Mouse (Mus musculus) forebrain, postnatal 0 days (tissue): ENCODE measurements around the gene Cyp4a10. TPM values are rescaled to one million over a fixed set of nuclear protein-coding genes. Genes with fewer than 3 reads are reported as not detected.
"Not testable (repeated sequence)": the region's sequence is repeated elsewhere in the genome, so short reads cannot be mapped to it uniquely, and the experiment has no call there.

Source experiments
- ATAC-seq: fragments of 200-750 bp; cut with Nextera tagmentation; 2 replicates; pipeline ENCODE4 v1.8.0; 2017; ENCODE audit warnings: mild to moderate bottlenecking, moderate library complexity
- DNase-seq: peaks from one replicate; pipeline ENCODE4 v3.0.0-alpha.2; 2015
- H3K27ac ChIP-seq: fragments of 300-500 bp; sonication (generic); 2 replicates; pipeline ENCODE4 v1.5.1; 2014; ENCODE audit warnings: low read depth, mild to moderate bottlenecking, antibody characterized with exemption, low read length, moderate library complexity, mixed read lengths
- H3K27me3 ChIP-seq: fragments of 300-500 bp; sonication (generic); 2 replicates; pipeline ENCODE4 v1.6.1; 2014; ENCODE audit warnings: mild to moderate bottlenecking, low read length, mixed read lengths; ENCODE audit not compliant: insufficient read depth
- H3K36me3 ChIP-seq: fragments of 300-500 bp; sonication (generic); 2 replicates; pipeline ENCODE4 v1.6.1; 2014; ENCODE audit warnings: mild to moderate bottlenecking, moderate library complexity; ENCODE audit not compliant: insufficient read depth
- H3K4me1 ChIP-seq: fragments of 300-500 bp; sonication (generic); 2 replicates; pipeline ENCODE4 v1.6.1; 2014; ENCODE audit warnings: antibody characterized with exemption; ENCODE audit not compliant: insufficient read depth
- H3K4me2 ChIP-seq: fragments of 300-500 bp; sonication (generic); 2 replicates; pipeline ENCODE4 v1.6.1; 2014; ENCODE audit warnings: low read depth, mild to moderate bottlenecking, moderate library complexity
- H3K4me3 ChIP-seq: fragments of 300-500 bp; sonication (generic); 2 replicates; pipeline ENCODE4 v1.5.1; 2014; ENCODE audit warnings: low read depth, low read length, mixed read lengths
- H3K9ac ChIP-seq: fragments of 300-500 bp; sonication (generic); 2 replicates; pipeline ENCODE4 v1.6.1; 2014; ENCODE audit warnings: mild to moderate bottlenecking
- H3K9me3 ChIP-seq: fragments of 300-500 bp; sonication (generic); 2 replicates; pipeline ENCODE4 v1.6.1; 2016; ENCODE audit warnings: low read length
- CTCF ChIP-seq: sonication (generic); IDR thresholded peaks from 2 replicates; pipeline ENCODE4 v1.5.1; 2016; ENCODE audit warnings: antibody characterized with exemption, control low read depth, low read depth
- WGBS: fragments of 180-500 bp; shearing (Covaris S2); extraction: QIAGEN DNeasy Blood & Tissue Kit; methylation state at CpG from one replicate; pipeline ENCODE4 v1.1.7; 2014; 5-methylcytosine and 5-hydroxymethylcytosine counted together
- polyA plus RNA-seq: library from polyadenylated mRNA; unstranded; fragments of >200 nt; fragmentation: Nextera tagmentation; extraction: Ambion mirVana; gene quantifications from 2 replicates; pipeline ENCODE4 v1.2.1, GENCODE M21; 2015
- total RNA-seq: library from RNA; depleted of rRNA; stranded (reverse); fragments of >200 nt; gene quantifications from 2 replicates; pipeline ENCODE4 v1.2.3, GENCODE M21; 2014; rRNA removed

Gene Cyp4a10
- not detected in 2 replicates for total RNA-seq
- not detected in 2 replicates for polyA plus RNA-seq

DNA sequence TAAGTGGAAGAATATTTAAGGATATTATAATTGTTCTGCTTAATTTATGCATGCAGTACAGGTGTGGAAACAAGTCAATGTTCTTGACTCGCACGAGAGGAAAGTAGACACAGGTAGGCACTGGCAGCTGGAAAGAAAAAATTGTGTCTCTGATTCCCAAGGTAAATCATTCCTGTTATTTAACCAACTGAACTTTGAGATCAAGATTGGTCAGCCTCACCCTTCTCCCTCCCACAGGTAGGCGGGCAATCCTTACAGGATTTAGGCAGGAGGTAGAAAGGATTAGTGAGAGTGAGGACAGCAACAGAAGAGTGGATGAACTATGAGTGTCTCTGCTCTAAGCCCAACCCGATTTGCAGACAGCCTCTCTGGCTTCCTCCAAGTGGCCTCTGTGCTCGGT, at the start of gene Cyp4a10:
TSS of gene Cyp4a10 (plus strand) at position 265 of the 400 bp plus-strand sequence.
- not testable (repeated sequence) for DNase-seq, H3K9ac ChIP-seq, H3K4me3 ChIP-seq, H3K27ac ChIP-seq, H3K4me2 ChIP-seq, H3K4me1 ChIP-seq, H3K36me3 ChIP-seq, ATAC-seq, H3K9me3 ChIP-seq, H3K27me3 ChIP-seq
- WGBS: 92% methylated on average over 5 of the region's 5 CpGs

DNA sequence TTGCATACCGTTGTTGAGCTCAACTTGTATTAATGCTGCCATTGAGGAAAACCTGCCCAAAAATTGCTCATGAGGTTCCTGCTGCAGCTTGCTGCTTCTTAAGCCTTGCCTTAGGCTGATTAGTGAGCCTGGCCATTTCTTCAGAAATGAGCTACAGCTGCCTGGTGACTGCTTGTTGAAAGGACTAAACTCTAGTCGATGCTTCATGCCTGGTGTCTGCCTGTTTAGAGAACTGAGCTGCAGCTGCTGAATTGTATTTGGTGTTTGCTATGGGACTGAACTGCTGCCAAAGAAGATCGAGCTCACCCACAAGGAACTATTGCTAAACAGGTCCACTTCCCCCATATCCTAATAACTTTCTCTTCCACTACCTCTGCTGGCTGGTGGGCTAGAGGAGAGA, 44.5 kb upstream of the Cyp4a10 start:
- not testable (repeated sequence) for DNase-seq, H3K9me3 ChIP-seq, H3K4me1 ChIP-seq, H3K36me3 ChIP-seq, ATAC-seq, H3K27me3 ChIP-seq, H3K27ac ChIP-seq, H3K4me2 ChIP-seq, H3K9ac ChIP-seq, H3K4me3 ChIP-seq
- WGBS: 79% methylated on average over 3 of the region's 3 CpGs

DNA sequence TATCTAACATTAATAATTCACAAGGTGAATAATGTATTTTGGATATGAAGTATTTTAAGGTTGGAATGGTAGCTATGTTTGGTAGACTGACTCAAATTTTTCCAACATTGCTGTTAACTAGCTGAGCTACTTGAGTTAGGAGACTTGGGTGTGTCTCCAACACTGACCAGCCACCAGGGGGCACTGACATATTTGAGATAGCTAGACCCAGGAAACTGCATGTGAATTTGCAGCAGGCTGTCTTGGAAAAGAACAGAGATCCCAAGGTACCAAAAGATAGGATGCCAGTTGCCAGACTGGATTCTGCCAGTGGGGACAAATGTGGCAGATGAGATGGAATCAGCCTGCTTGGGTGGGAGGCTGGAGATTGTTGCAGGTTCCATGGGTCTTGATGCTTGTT, 42.0 kb upstream of the Cyp4a10 start:
- H3K36me3 ChIP-seq, H3K27me3 ChIP-seq, ATAC-seq, H3K27ac ChIP-seq, DNase-seq, H3K4me3 ChIP-seq, H3K9me3 ChIP-seq, H3K4me1 ChIP-seq, H3K4me2 ChIP-seq, H3K9ac ChIP-seq: not testable (repeated sequence)
- peak; percentile 10; the same call in 1 of the 2 replicates for TF ChIP-seq CTCF

DNA sequence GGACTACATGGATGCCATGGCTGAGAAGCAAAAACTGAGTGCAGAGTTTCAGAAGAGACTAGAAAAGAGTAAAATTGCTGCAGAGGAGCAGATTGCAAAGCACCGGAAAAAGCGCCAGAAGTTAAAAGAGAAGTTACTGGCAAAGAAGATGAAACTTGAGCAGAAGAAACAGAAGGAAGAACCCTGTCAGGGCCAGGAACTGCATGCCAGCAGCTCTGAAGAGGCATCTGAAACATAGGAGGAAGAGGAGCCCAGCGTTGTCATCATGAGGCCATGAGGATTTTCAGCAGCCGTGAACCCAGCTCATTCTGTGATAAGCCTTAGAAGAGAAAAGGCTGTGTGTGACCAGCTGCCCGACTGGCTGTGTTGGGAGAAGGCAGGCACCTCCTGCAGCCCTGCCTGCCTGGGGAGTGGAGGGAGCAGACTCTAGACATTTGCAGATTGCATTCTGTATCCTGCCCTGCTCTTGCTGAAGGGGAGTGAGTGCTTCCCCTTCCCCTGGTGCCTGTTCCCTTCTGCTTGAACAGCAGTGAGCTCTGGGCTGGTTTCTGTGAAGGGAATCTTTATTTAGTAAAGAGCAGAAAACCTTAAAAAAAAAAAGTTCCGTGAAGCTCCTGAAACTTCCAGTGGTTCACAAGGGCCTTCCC, 36.9 kb upstream of the Cyp4a10 start:
- Histone ChIP-seq H3K9ac (no peak overlapping the region), H3K27me3 (no peaks in the 10 kb centered on the region), H3K9me3 (no peaks in the 10 kb centered on the region), H3K36me3 (no peaks in the 10 kb centered on the region), H3K4me3 (no peak overlapping the region), H3K4me1 (no peaks in the 10 kb centered on the region), H3K27ac (no peak overlapping the region), H3K4me2 (no peak overlapping the region)
- ATAC-seq (peak; percentile 58; the same call in 1 of the 2 replicates), DNase-seq (peak; percentile 1)
- 73% methylated on average over 6 of the region's 6 CpGs for WGBS
- no peak for TF ChIP-seq CTCF

DNA sequence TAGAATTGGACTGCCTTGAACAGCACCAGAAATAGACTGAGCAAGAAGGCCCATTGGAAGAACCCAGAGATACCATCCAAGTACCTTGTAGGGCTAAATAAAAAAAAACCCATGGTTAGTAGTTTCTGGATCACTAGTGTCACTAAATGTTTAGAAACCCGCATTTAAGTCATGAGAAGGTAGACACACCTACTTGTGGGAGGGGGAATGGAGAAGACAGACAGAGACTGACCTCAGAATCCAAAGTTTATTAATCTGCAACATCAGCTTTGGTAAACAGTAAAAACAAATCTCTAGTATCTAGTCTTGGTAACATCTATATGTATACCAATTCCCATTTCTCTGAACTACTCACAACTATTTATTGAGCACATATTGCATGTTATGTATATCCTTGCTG, 22.1 kb upstream of the Cyp4a10 start, which contains the start of gene Cyp4a14:
TSS of gene Cyp4a14 (minus strand) at position 142 of the 400 bp plus-strand sequence.
- no peak within 1 kb of the TSS for H3K4me3 ChIP-seq
- no peaks in the 10 kb centered on the region for H3K36me3 ChIP-seq
- 84% methylated on average over 1 of the region's 1 CpGs for WGBS
- ATAC-seq: no peak
- no peaks in the 10 kb centered on the region for H3K27me3 ChIP-seq
- TF ChIP-seq CTCF: no peak
- no peak within 1 kb of the TSS for H3K27ac ChIP-seq
- no peaks in the 10 kb centered on the region for H3K4me1 ChIP-seq
- no peak within 1 kb of the TSS for H3K4me2 ChIP-seq
- H3K9ac ChIP-seq: no peak within 1 kb of the TSS
- no peaks in the 10 kb centered on the region for H3K9me3 ChIP-seq
- no peak for DNase-seq

DNA sequence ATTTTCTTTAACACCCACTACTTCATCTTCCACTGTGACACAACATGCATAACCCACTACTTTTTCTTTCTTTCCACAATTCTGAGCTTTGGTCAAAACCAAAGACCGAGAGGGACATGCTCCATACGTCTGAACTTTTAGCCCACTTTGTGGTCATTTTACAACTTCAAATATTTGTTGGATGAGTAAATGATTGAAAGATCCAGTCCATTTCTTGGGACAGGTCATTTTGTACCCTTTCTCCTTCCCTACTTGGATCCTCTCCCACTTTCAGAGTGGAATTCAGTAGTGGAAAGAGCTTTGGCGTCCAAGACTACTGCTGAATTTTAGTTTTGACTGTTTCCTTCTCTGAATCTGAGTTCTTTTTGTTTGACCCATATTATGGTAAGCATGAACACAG, 20.6 kb upstream of the Cyp4a10 start:
- WGBS: 89% methylated on average over 3 of the region's 3 CpGs
- H3K27ac ChIP-seq: no peak overlapping the region
- no peak for DNase-seq
- no peaks in the 10 kb centered on the region for H3K4me1 ChIP-seq
- H3K36me3 ChIP-seq: no peaks in the 10 kb centered on the region
- no peak for ATAC-seq
- no peak overlapping the region for H3K4me3 ChIP-seq
- H3K9me3 ChIP-seq: no peaks in the 10 kb centered on the region
- no peak overlapping the region for H3K9ac ChIP-seq
- H3K4me2 ChIP-seq: no peak overlapping the region
- no peaks in the 10 kb centered on the region for H3K27me3 ChIP-seq
- TF ChIP-seq CTCF: no peak

DNA sequence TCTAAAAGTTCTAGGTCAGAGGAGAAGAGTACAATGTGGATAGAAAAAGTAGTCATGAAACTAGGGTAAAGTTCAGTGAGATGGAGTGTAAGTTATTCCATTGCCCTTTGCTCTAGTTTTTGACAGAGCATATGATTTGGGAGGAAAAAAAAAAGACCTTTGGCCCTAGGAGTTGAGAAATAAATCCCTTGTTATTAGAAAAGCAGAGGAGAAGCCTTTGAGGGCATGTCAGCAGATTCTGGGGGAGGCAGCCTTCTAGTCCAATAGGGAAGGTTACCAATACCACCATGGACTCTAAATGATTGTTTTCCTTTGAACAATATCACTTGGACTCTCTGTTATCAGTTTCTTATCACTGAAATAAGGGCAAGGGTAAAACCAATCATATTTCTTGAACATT, 4.1 kb upstream of the Cyp4a10 start:
- ATAC-seq, H3K9ac ChIP-seq, H3K9me3 ChIP-seq, H3K27me3 ChIP-seq, H3K4me1 ChIP-seq, DNase-seq, H3K4me3 ChIP-seq, H3K27ac ChIP-seq, H3K4me2 ChIP-seq, H3K36me3 ChIP-seq: not testable (repeated sequence)
